Mouse (Mus musculus): ENCODE data around the gene Slc3a2.
A peak's percentile ranks its signal among the peaks of the same experiment; 100 is the strongest.
"Not testable (repeated sequence)": the region's sequence is repeated elsewhere in the genome, so short reads cannot be mapped to it uniquely, and the experiment has no call there.

The Slc3a2 gene

DNA sequence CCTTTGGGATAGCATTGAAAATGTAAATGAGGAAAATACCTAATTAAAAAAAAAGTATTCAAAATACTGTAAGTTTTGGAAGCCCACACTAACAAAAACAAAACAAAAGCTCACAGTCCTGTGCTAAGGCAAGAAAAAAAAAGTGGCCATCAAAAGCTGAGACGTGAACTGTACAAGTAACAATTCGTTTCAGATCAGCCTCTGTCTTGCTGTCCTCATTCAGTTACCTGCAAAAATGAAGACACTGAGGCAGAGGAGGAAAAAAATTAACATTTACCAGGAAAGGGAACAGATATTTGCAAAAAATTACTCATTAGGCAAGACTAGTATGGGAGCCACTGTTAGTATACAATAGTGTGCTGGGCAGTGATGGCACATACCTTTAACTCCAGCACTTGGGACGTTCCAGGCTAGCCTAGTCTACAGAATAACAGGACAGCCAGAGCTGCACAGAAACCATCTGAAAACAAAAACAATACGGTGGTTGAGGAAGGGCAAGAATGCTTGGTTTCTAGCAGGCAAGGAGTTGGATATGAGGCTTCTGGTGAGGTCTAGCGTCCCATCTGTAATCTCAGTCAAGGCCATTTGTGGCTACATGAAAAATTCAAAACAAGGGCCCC lies 4.4 kb upstream of the Slc3a2 start:
- DNase-seq (ENCODE audit: low read depth) = no peak

- no peak for DNase-seq (ENCODE audit: low read depth)
Measured at GRCm38 (mm10) chr19:8726609-8727390, 3.6 kb upstream of the Slc3a2 start.

DNA sequence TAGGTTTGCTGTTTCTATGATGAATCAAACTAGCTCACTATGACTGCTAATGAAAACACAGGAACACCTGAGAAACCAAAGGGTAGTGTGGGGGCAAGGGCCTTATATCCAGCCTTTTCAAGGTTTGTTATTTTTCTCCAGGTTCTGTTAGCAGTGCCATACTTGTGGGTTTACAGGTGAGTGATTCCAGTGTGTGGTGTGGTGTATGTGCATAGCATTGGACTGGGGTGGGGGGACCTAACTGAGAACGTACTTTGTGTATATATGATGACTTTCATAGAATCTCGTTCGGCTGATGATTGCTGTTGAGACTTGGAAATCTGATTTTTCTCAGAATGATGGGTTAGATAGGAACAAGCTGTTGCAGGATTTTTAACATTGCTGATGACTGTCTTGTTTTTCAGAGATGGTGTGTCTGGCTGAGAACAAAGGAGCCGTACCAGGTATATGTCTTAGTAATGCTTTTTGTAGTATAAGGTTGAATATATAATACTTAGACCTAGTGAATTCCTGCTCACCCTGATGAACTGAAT lies 2.0 kb upstream of the Slc3a2 start:
- no peak for DNase-seq (ENCODE audit: low read depth)

GRCm38 (mm10) chr19:8724392-8724791 lies 1.2 kb upstream of the Slc3a2 start:
- no peak for DNase-seq (ENCODE audit: low read depth)

GRCm38 (mm10) chr19:8723574-8724346 lies 591 bp upstream of the Slc3a2 start:
- DNase-seq (ENCODE audit: low read depth) = no peak

DNA sequence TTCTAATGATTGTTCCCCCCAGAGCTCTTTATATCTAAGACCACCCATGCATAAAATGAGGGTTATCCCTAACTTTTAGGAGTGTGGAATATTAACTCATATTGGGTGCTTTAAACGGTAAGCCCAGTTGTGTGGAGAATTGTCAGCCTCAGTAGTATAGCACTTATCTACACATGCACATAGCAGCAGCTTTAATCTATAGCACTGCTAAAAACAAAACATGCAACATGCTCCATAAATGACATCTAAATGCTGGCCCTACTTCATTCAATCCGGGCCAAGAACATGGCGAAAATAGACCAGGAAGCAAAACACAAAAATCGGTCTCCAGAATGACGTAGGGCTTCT lies 636 bp downstream of the Slc3a2 start:
- no peak for DNase-seq (ENCODE audit: low read depth)

- no peak for DNase-seq (ENCODE audit: low read depth)
Measured at GRCm38 (mm10) chr19:8722021-8722420, 1.1 kb downstream of the Slc3a2 start.

- no peak for DNase-seq (ENCODE audit: low read depth)
Measured at GRCm38 (mm10) chr19:8721378-8721777, 1.8 kb downstream of the Slc3a2 start.

GRCm38 (mm10) chr19:8719037-8719436 lies 4.1 kb downstream of the Slc3a2 start:
- DNase-seq (ENCODE audit: low read depth) = not testable (repeated sequence)

DNA sequence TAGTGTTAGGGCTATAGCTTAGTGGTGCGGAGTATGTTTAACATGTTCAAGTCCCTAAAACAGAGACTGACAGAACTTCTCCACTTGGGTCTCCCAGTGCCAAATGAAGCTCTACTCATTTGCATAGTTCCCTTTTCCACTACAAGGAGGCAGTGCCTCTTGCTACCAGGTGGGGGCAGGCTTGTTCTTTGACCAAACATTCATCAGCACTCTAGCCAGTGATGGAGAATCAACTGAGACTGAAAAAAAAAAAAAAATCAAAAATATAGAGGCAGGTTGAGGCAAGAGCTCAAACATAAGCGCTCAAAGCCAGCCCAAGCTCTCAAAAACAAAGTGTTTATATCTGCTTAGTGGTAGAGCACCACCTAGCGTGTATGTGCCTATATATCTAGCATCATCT lies 4.8 kb downstream of the Slc3a2 start:
- DNase-seq (ENCODE audit: low read depth) = no peak

DNA sequence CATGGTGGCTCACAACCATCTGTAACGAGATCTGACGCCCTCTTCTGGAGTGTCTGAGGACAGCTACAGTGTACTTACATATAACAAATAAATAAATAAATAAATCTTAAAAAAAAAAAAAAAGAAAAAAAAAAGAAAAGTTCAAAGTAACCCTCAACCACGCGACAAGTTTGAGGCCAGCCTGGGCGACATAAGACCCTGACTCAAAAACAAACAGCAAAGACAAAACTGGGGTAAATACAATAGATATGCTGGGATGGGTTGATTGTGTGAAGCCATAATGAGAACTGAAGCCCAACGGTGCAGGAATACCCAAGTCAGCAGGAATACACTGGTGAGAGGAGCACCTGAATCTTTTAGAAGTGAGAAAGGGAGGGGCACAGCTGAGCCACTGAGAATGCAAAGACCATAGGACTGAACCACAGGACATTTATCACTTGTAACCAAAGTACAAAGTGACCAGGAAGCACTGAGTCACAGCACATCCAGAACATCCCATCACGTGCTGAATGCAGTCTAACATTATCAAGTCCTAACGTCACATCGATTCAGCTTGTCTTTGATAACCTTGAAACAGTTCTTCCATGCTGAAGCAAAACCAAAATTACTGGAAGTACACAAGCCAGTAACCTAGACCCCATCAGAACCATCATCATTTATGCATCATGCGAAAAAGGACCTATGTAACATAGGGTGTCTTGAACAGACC lies 6.2 kb downstream of the Slc3a2 start:
- DNase-seq (ENCODE audit: low read depth) = no peak

- no peak for DNase-seq (ENCODE audit: low read depth)
Measured at GRCm38 (mm10) chr19:8715868-8716766, 7.1 kb downstream of the Slc3a2 start.

DNA sequence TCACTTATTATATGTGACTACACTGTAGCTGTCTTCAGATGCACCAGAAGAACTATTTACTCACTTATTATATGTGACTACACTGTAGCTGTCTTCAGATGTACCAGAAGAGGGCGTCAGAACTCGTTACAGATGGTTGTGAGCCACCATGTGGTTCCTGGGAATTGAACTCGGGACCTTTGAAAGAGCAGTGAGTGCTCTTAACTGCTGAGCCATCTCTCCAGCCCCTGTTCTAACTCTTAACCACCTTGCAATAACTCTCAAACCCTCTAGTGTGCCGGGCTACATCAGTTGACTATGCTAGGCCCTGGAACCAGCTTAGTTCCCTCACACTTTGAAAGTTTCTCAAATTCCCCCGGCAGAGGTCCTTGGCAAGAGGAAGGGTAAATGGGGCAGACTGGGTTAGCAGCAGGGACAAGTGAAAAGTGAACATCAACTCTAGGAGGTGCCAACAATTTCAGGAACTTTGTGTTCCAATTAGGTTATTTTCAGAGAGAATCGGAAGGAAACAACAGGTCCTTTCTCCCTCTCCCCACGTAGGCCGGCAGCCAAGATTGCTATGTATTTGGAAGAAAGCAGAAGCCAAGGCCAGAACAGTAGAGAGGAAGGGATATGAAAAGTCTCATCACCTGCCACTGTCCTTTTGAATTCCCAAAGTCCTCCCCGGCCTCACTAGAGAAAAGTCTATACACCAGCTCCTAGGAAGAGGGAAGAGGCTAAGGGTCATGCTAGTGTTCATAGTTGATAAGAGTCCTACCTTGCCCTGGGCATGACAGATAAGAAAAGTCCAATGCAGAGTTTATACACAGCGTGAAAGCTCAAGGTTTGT lies 8.3 kb downstream of the Slc3a2 start:
- DNase-seq (ENCODE audit: low read depth) = no peak

GRCm38 (mm10) chr19:8713997-8714652 lies 9.0 kb downstream of the Slc3a2 start:
- DNase-seq (ENCODE audit: low read depth) = no peak

GRCm38 (mm10) chr19:8713306-8713996 lies 9.7 kb downstream of the Slc3a2 start:
- DNase-seq (ENCODE audit: low read depth) = no peak

GRCm38 (mm10) chr19:8712870-8713305 lies 10.3 kb downstream of the Slc3a2 start:
- peak; percentile 90 for DNase-seq (ENCODE audit: low read depth)

DNA sequence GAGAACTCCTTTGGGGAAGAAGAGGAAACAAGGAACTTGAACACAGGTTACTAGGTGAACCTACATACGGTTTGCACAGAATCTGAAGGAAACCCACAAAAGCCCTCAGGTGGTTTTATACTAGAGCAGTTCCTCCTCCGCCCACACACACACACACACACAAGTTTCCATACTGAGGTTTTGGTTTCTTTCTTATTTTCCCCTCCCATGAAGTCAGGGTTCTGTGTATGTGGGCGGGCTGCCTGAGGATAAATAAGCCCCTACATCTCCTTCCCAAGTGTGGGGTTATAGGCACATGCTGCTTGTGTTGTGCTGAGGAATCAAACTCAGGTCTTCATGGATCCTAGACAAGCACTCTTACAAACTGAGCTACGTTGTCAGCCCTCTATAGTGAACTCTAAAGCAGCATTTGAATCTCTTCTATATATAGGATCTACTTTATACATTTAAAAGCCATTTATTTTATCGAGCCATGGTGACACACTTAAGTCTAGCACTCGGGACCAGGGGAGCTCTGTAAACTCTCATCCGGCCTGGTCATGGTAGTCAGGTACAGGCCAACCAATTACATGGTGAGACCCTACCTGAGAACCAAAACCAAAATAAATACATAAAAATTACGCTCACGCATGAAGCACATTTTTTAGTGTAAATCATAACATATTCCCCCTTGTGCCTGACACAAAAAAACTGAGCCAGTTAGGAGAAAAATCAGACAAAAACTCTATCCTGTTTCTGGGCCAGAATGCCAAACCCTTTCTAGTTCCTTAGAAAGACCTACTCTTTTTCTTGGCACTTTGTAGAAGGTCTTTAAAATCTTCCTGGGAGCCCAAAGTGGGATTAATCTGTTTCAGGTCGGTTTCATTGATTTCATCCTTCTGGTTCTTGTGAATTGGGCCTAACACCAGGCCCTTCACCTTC lies 11.0 kb downstream of the Slc3a2 start:
- DNase-seq (ENCODE audit: low read depth) = no peak

- no peak for DNase-seq (ENCODE audit: low read depth)
Measured at GRCm38 (mm10) chr19:8711506-8711905, 11.7 kb downstream of the Slc3a2 start.

Data from fibroblast of lung, adult 2 months (primary cell).